Mouse (Mus musculus) hindbrain, embryonic 12.5 days (tissue): Measurements from ENCODE around the gene Sdk1. TPM values are rescaled to one million over a fixed set of nuclear protein-coding genes. Genes with fewer than 3 reads are reported as not detected.

ENCODE experiments used
- ATAC-seq: fragments of 200-750 bp; cut with Nextera tagmentation; 2 replicates; pipeline ENCODE4 v1.8.0; 2017; ENCODE audit warnings: moderate TSS enrichment; ENCODE audit not compliant: low FRiP score
- H3K27ac ChIP-seq: fragments of 300-500 bp; sonication (generic); 2 replicates; pipeline ENCODE4 v1.5.1; 2016; ENCODE audit warnings: mild to moderate bottlenecking
- H3K27me3 ChIP-seq: fragments of 300-500 bp; sonication (generic); 2 replicates; pipeline ENCODE4 v1.6.1; 2016; ENCODE audit warnings: mild to moderate bottlenecking
- H3K36me3 ChIP-seq: fragments of 300-500 bp; sonication (generic); 2 replicates; pipeline ENCODE4 v1.6.1; 2016; ENCODE audit warnings: mild to moderate bottlenecking
- H3K4me1 ChIP-seq: fragments of 300-500 bp; sonication (generic); 2 replicates; pipeline ENCODE4 v1.6.1; 2016
- H3K4me2 ChIP-seq: fragments of 300-500 bp; sonication (generic); replicated peaks from 2 replicates; pipeline ENCODE4 v1.6.1; 2016; ENCODE audit warnings: mild to moderate bottlenecking
- H3K4me3 ChIP-seq: fragments of 300-500 bp; sonication (generic); 2 replicates; pipeline ENCODE4 v1.5.1; 2016; ENCODE audit warnings: mild to moderate bottlenecking
- H3K9ac ChIP-seq: fragments of 300-500 bp; sonication (generic); 2 replicates; pipeline ENCODE4 v1.6.1; 2016; ENCODE audit warnings: mild to moderate bottlenecking, moderate library complexity
- H3K9me3 ChIP-seq: fragments of 300-500 bp; sonication (generic); replicated peaks from 2 replicates; pipeline ENCODE4 v1.6.1; 2016; ENCODE audit warnings: mild to moderate bottlenecking
- WGBS: fragments of 180-500 bp; shearing (Covaris S2); methylation state at CpG from one replicate; pipeline ENCODE4 v1.1.7; 2016; 5-methylcytosine and 5-hydroxymethylcytosine counted together
- polyA plus RNA-seq: library from polyadenylated mRNA; unstranded; fragments of >200 nt; fragmentation: Nextera tagmentation; extraction: Ambion mirVana; gene quantifications from 2 replicates; pipeline ENCODE4 v1.2.1, GENCODE M21; 2016

Sdk1 gene
- 3.2 and 3.5 TPM in 2 replicates for polyA plus RNA-seq

- peaks cover 58% of the 10 kb centered on the region for H3K27me3 ChIP-seq
- no peaks in the 10 kb centered on the region for H3K9me3 ChIP-seq
- peak within 1 kb of the TSS; percentile 73; the same call in 1 of the 2 replicates for H3K27ac ChIP-seq
- H3K4me2 ChIP-seq, result peak within 1 kb of the TSS; percentile 98
- peak within 1 kb of the TSS; percentile 67 for H3K4me3 ChIP-seq
- under 1% methylated on average over 73 of the region's 77 CpGs for WGBS
- peak within 1 kb of the TSS; percentile 85 for H3K9ac ChIP-seq
- no peaks in the 10 kb centered on the region for H3K36me3 ChIP-seq
- peak; percentile 95 for ATAC-seq
- H3K4me1 ChIP-seq, result peaks cover 32% of the 10 kb centered on the region
Observed at GRCm38 (mm10) chr5:141240841-141241543, at the start of gene Sdk1. Gene Sdk1, plus strand, starts transcription at chr5:141241490.

GRCm38 (mm10) chr5:141197278-141197677, 44.0 kb upstream of the Sdk1 start:
- WGBS, result 46% methylated on average over 4 of the region's 4 CpGs
- no peak for ATAC-seq
- Histone ChIP-seq H3K9ac (no peak overlapping the region), H3K27me3 (no peaks in the 10 kb centered on the region; the same call in 1 of the 2 replicates), H3K4me2 (no peak overlapping the region), H3K36me3 (no peaks in the 10 kb centered on the region), H3K9me3 (no peaks in the 10 kb centered on the region), H3K4me3 (no peak overlapping the region), H3K4me1 (peaks cover 13% of the 10 kb centered on the region), H3K27ac (no peak overlapping the region)

GRCm38 (mm10) chr5:141202276-141203065, 38.8 kb upstream of the Sdk1 start:
- no peaks in the 10 kb centered on the region for H3K36me3 ChIP-seq
- no peak overlapping the region for H3K4me3 ChIP-seq
- H3K27ac ChIP-seq, result peak overlapping the region; percentile 26; the same call in 1 of the 2 replicates
- H3K27me3 ChIP-seq, result no peaks in the 10 kb centered on the region; the same call in 1 of the 2 replicates
- WGBS, result 77% methylated on average over 11 of the region's 11 CpGs
- no peak overlapping the region for H3K4me2 ChIP-seq
- peaks cover 5% of the 10 kb centered on the region; the same call in 1 of the 2 replicates for H3K4me1 ChIP-seq
- no peak overlapping the region for H3K9ac ChIP-seq
- no peak for ATAC-seq
- H3K9me3 ChIP-seq, result no peaks in the 10 kb centered on the region

- Histone ChIP-seq H3K4me1 (peaks cover 3% of the 10 kb centered on the region; the same call in 1 of the 2 replicates), H3K4me3 (no peak overlapping the region), H3K9ac (no peak overlapping the region), H3K27ac (no peak overlapping the region), H3K4me2 (no peak overlapping the region), H3K9me3 (no peaks in the 10 kb centered on the region), H3K27me3 (no peaks in the 10 kb centered on the region), H3K36me3 (no peaks in the 10 kb centered on the region)
- WGBS, result 70% methylated on average over 5 of the region's 5 CpGs
- no peak for ATAC-seq
Observed at GRCm38 (mm10) chr5:141207061-141207460, 34.2 kb upstream of the Sdk1 start.

GRCm38 (mm10) chr5:141225243-141225642, 16.0 kb upstream of the Sdk1 start:
- H3K27me3 ChIP-seq, result no peaks in the 10 kb centered on the region
- H3K36me3 ChIP-seq, result no peaks in the 10 kb centered on the region
- H3K4me3 ChIP-seq, result no peak overlapping the region
- WGBS, result 66% methylated on average over 3 of the region's 3 CpGs
- ATAC-seq, result no peak
- H3K9ac ChIP-seq, result no peak overlapping the region
- H3K27ac ChIP-seq, result no peak overlapping the region
- no peaks in the 10 kb centered on the region for H3K9me3 ChIP-seq
- H3K4me1 ChIP-seq, result no peaks in the 10 kb centered on the region
- H3K4me2 ChIP-seq, result no peak overlapping the region

- Histone ChIP-seq H3K9ac (no peak overlapping the region), H3K36me3 (no peaks in the 10 kb centered on the region), H3K27me3 (peaks cover 8% of the 10 kb centered on the region), H3K4me2 (no peak overlapping the region), H3K27ac (no peak overlapping the region), H3K9me3 (no peaks in the 10 kb centered on the region), H3K4me1 (no peaks in the 10 kb centered on the region), H3K4me3 (no peak overlapping the region)
- ATAC-seq, result no peak
- WGBS, result 19% methylated on average over 4 of the region's 4 CpGs
Observed at GRCm38 (mm10) chr5:141234326-141234725, 7.0 kb upstream of the Sdk1 start.

- peaks cover 32% of the 10 kb centered on the region for H3K4me1 ChIP-seq
- no peaks in the 10 kb centered on the region for H3K9me3 ChIP-seq
- H3K27ac ChIP-seq, result no peak overlapping the region
- WGBS, result 19% methylated on average over 5 of the region's 5 CpGs
- H3K4me3 ChIP-seq, result no peak overlapping the region
- H3K36me3 ChIP-seq, result no peaks in the 10 kb centered on the region
- H3K27me3 ChIP-seq, result peaks cover 48% of the 10 kb centered on the region
- no peak for ATAC-seq
- no peak overlapping the region for H3K9ac ChIP-seq
- no peak overlapping the region for H3K4me2 ChIP-seq
Observed at GRCm38 (mm10) chr5:141239401-141239800, 1.9 kb upstream of the Sdk1 start.

GRCm38 (mm10) chr5:141240441-141240840, 849 bp upstream of the Sdk1 start:
- H3K4me2 ChIP-seq, result peak overlapping the region; percentile 98
- H3K9me3 ChIP-seq, result no peaks in the 10 kb centered on the region
- H3K27me3 ChIP-seq, result peaks cover 52% of the 10 kb centered on the region
- H3K27ac ChIP-seq, result no peak overlapping the region
- ATAC-seq, result no peak; the same call in 1 of the 2 replicates
- under 1% methylated on average over 10 of the region's 10 CpGs for WGBS
- H3K4me3 ChIP-seq, result peak overlapping the region; percentile 67
- peaks cover 32% of the 10 kb centered on the region for H3K4me1 ChIP-seq
- H3K9ac ChIP-seq, result peak overlapping the region; percentile 67
- no peaks in the 10 kb centered on the region for H3K36me3 ChIP-seq

- Histone ChIP-seq H3K27ac (peak overlapping the region; percentile 73; the same call in 1 of the 2 replicates), H3K9me3 (no peaks in the 10 kb centered on the region), H3K36me3 (no peaks in the 10 kb centered on the region), H3K27me3 (peaks cover 59% of the 10 kb centered on the region), H3K4me3 (peak overlapping the region; percentile 67), H3K9ac (peak overlapping the region; percentile 85), H3K4me1 (peaks cover 32% of the 10 kb centered on the region), H3K4me2 (peak overlapping the region; percentile 98)
- peak; percentile 61 for ATAC-seq
- under 1% methylated on average over 52 of the region's 82 CpGs for WGBS
Observed at GRCm38 (mm10) chr5:141241645-141242284, 475 bp downstream of the Sdk1 start.

- peak overlapping the region; percentile 98 for H3K4me2 ChIP-seq
- WGBS, result 1% methylated on average over 33 of the region's 33 CpGs
- peak overlapping the region; percentile 67 for H3K4me3 ChIP-seq
- H3K4me1 ChIP-seq, result peaks cover 32% of the 10 kb centered on the region
- H3K9me3 ChIP-seq, result no peaks in the 10 kb centered on the region
- peaks cover 59% of the 10 kb centered on the region for H3K27me3 ChIP-seq
- no peak for ATAC-seq
- peak overlapping the region; percentile 23; the same call in 1 of the 2 replicates for H3K9ac ChIP-seq
- H3K36me3 ChIP-seq, result no peaks in the 10 kb centered on the region
- H3K27ac ChIP-seq, result no peak overlapping the region
Observed at GRCm38 (mm10) chr5:141243253-141243965, 2.1 kb downstream of the Sdk1 start.

- Histone ChIP-seq H3K4me3 (no peak overlapping the region), H3K9me3 (no peaks in the 10 kb centered on the region), H3K27ac (no peak overlapping the region), H3K4me1 (no peaks in the 10 kb centered on the region), H3K27me3 (no peaks in the 10 kb centered on the region), H3K9ac (no peak overlapping the region), H3K4me2 (no peak overlapping the region), H3K36me3 (no peaks in the 10 kb centered on the region)
- 94% methylated on average over 1 of the region's 1 CpGs for WGBS
- no peak for ATAC-seq
Observed at GRCm38 (mm10) chr5:141264253-141264652, 23.0 kb downstream of the Sdk1 start.
